Mouse (Mus musculus): ENCODE data around the gene Gm8126. TPM values are rescaled to one million over a fixed set of nuclear protein-coding genes. Genes with fewer than 3 reads are reported as not detected.
"Not testable (repeated sequence)": the region's sequence is repeated elsewhere in the genome, so short reads cannot be mapped to it uniquely, and the experiment has no call there.

The Gm8126 gene
- polyA plus RNA-seq, 1 experiment from 2014 or later, result not detected

GRCm38 (mm10) chr14:43278146-43278545, 19.7 kb downstream of the Gm8126 start:
- not testable (repeated sequence) for H3K36me3 ChIP-seq; H3K4me1 ChIP-seq; H3K27ac ChIP-seq (replicated peaks); H3K4me3 ChIP-seq; H3K9me3 ChIP-seq (replicated peaks); DNase-seq (ENCODE audit: low spot score); H3K27me3 ChIP-seq (ENCODE audit: low read depth, poor library complexity, severe bottlenecking)
- 83% methylated on average over 4 of the region's 4 CpGs for WGBS

DNA sequence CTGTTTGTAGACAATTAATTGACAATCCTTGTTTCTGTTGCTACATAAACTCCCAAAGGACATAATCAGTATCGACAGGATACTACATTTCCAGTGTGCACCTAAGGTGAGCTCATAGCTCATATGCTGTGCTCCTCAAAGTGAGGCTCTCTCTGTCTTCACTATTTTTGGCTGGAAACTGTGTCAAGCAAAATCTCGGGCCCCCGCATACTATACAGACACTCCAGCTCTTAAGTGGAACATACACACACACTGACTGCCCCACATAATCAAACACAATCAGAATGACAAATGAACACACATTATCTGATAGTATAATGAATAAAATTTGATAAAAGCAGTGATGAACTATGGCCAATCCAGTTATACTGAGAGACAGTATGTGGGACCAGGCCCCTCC, 20.2 kb downstream of the Gm8126 start:
- not testable (repeated sequence) for H3K27ac ChIP-seq (replicated peaks); DNase-seq (ENCODE audit: low spot score); H3K4me1 ChIP-seq; H3K4me3 ChIP-seq; H3K36me3 ChIP-seq; H3K27me3 ChIP-seq (ENCODE audit: low read depth, poor library complexity, severe bottlenecking); H3K9me3 ChIP-seq (replicated peaks)
- 92% methylated on average over 3 of the region's 3 CpGs for WGBS

GRCm38 (mm10) chr14:43293503-43293902, 35.1 kb downstream of the Gm8126 start, which contains the start of gene Gm8127:
TSS of gene Gm8127 (minus strand) at chr14:43293832.
- 86% methylated on average over 3 of the region's 3 CpGs for WGBS
- not testable (repeated sequence) for DNase-seq (ENCODE audit: low spot score); H3K9me3 ChIP-seq (replicated peaks); H3K4me1 ChIP-seq; H3K4me3 ChIP-seq; H3K27ac ChIP-seq (replicated peaks); H3K36me3 ChIP-seq; H3K27me3 ChIP-seq (ENCODE audit: low read depth, poor library complexity, severe bottlenecking)

Other genes with a start within 250 kb of the Gm8126 start
- gene Gm10376, start 243.0 kb upstream of the Gm8126 start, polyA plus RNA-seq (2016; fragmentation: Nextera tagmentation; extraction: Ambion mirVana), result not detected in 2 replicates
- not detected in 2 replicates for gene Gm8094, start 182.0 kb upstream of the Gm8126 start, polyA plus RNA-seq (2016; fragmentation: Nextera tagmentation; extraction: Ambion mirVana)
- gene Gm8104, start 158.0 kb upstream of the Gm8126 start, polyA plus RNA-seq (2016; fragmentation: Nextera tagmentation; extraction: Ambion mirVana), result not detected in 2 replicates
- gene Gm7233, start 78.8 kb upstream of the Gm8126 start, polyA plus RNA-seq (2016; fragmentation: Nextera tagmentation; extraction: Ambion mirVana), result not detected in 2 replicates
- not detected in 2 replicates for gene Gm8122, start 23.3 kb upstream of the Gm8126 start, polyA plus RNA-seq (2016; fragmentation: Nextera tagmentation; extraction: Ambion mirVana)
- not detected in 2 replicates for gene Gm9732, start 16.4 kb downstream of the Gm8126 start, polyA plus RNA-seq (2016; fragmentation: Nextera tagmentation; extraction: Ambion mirVana)
- not detected in 2 replicates for gene Gm8127, start 35.2 kb downstream of the Gm8126 start, polyA plus RNA-seq (2016; fragmentation: Nextera tagmentation; extraction: Ambion mirVana)
- gene 1700001F09Rik, start 89.2 kb downstream of the Gm8126 start, polyA plus RNA-seq (2016; fragmentation: Nextera tagmentation; extraction: Ambion mirVana), result not detected in 2 replicates
- not detected in 2 replicates for gene Gm8138, start 157.7 kb downstream of the Gm8126 start, polyA plus RNA-seq (2016; fragmentation: Nextera tagmentation; extraction: Ambion mirVana)